Mouse (Mus musculus): ENCODE data around the gene Samd9l. TPM values are rescaled to one million over a fixed set of nuclear protein-coding genes. Genes with fewer than 3 reads are reported as not detected.
"Not testable (repeated sequence)": the region's sequence is repeated elsewhere in the genome, so short reads cannot be mapped to it uniquely, and the experiment has no call there.

Samd9l gene
- 1 to 10 TPM; 3.4 to 3.7 TPM for total RNA-seq (2021)
- long read RNA-seq, experiment 1, full-length matches to known transcripts: 1 of 2 reads
- long read RNA-seq, experiment 1, partial matches to known transcripts: 0 of 2 reads
- long read RNA-seq, experiment 1, other reads (novel, unspliced or antisense): 1 of 2 reads
- long read RNA-seq, experiment 2, full-length matches to known transcripts: 2 of 3 reads
- long read RNA-seq, experiment 2, partial matches to known transcripts: 0 of 3 reads
- long read RNA-seq, experiment 2, other reads (novel, unspliced or antisense): 1 of 3 reads

DNA sequence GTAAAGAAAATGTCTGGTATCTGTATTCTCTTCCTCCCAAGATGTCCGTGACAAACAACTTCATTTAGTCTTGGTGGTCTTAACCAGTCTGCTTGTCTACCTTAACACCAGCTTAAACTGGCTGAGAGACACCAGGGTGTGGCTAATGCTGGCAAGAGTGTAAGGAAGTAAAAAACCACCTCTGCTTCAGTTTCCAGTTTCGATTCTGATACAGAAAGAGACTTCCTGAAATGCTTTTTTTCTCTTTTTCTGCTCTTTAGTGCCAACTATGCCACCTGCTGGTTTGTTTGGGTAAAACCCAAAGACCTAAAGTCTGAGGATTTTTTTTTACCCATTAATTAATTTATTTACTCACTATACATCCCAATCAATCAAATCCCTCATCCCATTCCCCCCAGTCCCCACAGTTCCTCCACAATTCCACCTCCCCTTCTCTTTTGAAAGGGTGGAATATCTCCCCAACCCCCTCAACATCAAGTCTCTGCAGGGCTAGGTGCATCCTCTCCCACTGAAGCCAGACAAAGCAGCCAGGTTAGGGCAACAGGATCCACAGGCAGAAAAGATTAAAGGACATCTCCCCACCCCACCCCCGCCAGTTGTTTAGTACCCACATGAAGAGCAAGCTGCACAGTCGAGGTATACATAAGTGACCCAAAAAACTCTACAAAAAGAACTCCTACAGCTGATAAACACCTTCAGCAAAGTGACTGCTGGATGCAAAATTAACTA is at the start of gene Samd9l:
TSS of gene Samd9l (minus strand) at position 233 of the 729 bp plus-strand sequence.
- DNase-seq: peak; percentile 30

DNA sequence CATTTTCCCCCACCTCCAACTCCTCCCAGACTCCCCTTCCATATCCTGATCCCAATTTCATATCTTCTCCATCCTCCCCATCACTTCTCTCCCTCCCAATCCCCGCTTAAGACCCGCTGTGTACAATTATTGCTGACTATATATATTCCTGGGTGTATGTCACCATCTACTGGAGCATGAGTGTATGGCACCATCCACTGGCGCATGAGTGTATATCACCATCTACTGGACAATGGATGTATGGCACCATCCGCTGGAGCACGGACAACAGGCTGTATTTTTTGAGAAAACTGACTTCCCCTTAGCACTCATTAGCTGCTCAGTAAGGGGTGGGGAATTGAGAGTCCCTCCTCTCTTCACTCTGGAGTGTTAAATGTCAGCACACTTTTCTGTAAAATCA is 48.0 kb upstream of the Samd9l start:
- peak; percentile 6 for DNase-seq

DNA sequence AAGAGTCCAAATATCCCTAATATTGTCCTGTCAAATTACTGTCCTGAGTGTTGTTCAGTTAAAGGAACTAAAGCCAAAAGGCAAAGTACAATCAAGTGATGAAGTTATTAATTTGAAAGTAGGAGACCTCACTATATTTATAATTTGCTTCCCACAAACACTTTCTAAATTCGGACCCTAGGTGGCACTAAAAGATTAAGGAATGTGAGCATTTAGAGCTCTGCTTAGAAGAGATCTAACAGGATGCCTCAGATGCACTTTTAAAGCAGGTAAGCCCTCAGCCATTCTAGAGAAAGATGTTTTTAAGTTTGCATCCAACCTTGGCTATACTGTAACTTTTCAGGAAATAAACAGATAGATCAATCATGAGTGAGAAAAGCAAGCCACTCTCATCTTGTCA is 44.5 kb upstream of the Samd9l start:
- DNase-seq: no peak

DNA sequence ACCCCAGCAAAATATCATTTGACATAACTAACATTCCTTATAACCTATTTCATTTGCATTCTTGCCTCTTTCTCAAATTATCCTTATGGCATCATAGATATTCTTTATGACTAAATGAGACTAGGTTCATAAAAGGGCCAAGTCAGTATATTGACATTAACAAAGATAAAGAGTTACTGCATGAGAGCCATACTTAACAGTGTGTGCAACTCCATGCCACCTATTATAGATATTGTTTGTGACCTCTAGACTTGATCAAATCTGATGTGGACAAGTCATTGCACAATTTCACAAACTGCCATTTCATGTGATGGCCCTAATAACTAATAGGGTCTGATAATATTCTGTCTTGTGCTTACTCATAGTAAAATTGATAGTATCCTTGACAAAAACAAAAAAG is 36.7 kb upstream of the Samd9l start:
- no peak for DNase-seq

DNA sequence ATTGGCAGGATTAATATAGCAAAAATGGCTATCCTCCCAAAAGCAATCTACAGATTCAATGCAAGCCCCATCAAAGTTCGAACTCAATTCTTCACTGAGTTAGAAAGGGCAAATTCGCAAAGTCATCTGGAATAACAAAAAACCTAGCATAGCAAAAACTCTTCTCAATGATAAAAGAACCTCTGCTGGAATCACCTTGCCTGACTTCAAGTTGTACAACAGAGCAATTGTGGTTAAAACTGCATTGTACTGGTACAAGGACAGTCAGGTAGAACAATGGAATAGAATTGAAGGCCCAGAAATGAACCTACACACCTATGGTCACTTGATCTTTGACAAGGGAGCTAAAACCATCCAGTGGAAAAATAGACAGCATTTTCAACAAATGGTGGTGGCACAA is 31.6 kb upstream of the Samd9l start:
- not testable (repeated sequence) for DNase-seq

DNA sequence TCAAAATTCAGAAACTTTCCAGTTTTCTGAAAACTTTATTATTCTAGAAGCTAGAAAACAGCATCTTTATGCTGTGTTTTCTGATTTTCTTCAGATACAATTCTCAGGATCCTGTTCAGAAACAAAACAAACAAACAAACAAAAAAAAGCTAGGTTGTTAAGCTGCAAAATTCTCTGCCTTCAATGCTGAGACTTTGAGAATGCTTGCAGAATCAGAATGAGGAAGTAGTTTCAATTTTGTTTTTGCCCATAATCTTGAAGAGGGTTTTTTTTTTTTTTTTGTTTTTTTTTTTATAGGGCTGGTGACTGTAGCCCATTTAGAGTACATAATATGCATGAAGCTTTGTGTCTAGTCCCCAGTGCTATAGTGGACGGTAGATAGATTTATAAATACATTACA is 27.7 kb upstream of the Samd9l start:
- DNase-seq: no peak

DNA sequence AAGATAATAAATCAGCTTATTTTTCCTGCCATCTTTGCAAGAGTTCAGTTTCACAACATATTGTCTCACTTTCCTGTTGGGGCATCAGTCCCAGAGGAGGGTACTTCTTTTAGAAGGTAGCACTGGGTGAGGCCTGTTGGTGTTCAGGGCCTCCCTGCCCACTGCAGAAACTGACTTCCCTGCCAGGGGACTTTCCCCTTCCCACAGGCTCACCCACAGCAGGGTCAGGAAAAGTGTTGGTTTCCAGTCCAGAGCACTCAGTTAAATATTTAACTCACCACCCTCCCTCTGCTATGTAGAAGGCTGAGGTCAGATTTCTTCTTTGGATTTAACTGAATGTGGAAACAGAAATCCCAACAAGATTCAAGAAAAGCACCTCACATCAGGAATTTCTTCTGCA is 26.0 kb upstream of the Samd9l start:
- DNase-seq: not testable (repeated sequence)

DNA sequence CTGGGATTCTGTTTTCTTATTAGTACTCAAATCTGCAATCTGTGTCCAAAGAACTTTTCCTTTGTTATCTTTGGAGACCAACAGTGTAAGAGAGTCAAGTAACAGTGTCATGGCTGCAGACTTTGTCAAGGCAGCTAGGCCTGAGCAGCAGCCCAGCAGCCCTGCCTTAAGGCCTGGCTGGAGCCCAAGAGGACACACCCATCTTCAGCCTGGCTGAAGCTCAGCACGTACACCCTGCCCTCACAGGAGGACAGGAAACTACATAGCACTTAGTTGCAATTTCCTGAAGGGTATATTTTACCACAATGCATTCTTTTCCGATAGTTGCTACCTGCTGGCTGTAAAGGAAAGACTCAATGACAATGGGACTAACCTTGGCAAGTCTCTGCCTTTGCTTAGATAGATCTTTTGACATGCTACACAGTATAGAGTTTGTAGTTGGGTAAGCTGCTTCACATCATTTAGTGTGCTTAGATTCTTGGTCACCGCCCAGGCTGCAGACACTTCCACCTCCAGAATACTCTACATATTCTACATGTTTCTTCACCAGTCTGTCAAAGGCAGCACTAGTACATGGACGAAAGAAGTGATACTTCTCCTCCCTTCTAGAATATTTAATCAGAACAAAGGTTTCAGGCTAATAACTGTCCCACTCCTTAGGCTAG is 25.4 kb upstream of the Samd9l start:
- peak; percentile 46 for DNase-seq

DNA sequence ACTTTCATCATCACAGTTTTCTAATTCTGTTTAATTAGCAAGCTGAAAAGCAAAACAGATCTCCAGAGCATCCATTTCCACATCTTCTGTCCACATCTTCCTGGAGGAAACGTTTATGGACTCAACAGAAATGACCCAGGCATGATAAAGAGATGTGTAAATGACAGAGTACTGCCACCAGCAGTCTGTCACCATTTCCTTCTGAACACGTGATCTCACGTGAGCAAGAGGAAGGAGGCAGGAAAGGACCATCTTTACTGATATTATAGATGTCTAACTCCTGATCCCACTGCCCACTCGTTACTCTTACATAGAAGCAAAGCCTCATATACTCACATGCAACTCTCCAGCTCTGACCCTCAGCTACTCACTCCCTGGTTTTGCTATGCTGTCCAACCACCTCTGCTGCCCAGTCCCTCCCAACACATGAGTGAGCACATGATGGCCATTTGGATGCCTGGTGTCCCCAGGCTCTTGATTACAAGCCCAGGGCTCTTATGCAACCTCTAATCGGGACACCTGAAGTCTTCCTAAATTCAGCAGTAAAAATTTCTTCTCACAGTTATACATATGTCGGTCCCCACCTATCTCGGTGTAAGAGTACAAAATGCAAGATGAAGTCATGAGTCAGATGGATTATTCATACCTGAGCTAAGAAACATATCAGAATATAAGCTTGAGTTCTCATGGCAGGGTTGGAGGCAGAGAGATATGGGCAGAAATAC is 2.0 kb downstream of the Samd9l start:
- DNase-seq: not testable (repeated sequence)

DNA sequence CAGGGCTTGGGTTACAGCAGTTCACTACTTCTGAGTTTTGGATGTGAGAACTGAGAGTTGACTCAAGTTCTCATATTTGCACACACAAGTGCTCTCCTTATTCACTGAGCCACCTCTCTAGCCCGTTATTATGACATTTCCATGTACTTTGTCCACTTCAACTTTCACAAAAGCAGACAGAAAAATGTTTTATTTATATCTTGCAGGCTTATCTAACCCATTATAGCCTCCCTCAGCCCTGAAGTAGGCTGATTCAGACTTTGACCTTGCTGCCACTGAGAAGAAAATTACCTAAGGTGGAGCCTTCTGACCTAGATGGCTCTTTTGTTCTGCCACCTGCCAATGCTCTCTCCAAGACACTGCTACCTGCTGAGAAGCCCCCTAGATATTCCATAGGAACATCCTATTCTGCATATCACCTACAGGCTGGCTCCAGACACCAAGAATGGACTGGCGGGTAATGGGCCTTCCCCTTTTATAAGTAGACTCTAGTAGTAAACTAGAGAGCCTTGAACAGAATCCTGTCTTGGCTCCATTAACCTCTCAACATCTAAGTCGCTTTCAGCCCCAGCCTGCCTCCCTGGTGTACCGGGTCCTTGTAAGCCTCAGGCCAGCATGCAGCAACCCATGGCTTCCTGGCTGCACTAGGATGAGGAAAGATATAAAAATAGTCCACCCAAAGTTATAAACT is 3.3 kb downstream of the Samd9l start:
- DNase-seq: not testable (repeated sequence)

DNA sequence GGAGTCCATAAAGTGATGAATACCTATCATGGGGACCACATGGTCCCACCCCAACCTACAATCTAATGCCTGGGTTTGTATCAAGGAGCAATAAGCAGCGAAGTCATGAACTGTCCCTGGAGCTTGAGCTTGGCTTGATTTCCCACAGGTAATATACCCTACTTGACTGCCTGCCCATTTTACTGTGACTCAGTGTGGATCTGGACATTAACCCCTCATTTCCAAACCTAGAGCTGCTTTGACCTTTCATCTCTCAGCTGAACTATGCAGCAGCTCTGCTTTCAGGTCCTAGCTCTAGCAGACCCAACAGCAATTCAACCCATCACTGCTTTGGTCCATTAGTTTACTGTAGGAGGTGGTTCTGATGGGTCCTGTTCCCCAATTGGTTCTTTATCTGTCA is 9.4 kb downstream of the Samd9l start:
- DNase-seq: no peak

DNA sequence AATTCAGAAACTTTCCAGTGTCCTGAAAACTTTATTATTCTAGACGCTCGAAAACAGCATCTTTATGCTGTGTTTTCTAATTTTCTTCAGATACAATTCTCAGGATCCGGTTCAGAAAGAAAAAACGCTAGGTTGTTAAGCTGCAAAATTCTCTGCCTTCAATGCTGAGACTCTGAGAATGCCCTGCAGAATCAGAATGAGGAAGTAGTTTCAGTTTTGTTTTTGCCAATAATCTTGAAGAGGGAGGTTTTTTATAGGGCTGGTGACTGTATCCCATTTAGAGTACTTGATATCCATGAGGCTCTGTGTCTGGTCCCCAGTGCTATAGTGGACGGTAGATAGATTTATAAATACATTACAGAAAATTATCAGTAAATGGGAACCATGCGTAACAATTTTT is 12.8 kb downstream of the Samd9l start:
- no peak for DNase-seq

DNA sequence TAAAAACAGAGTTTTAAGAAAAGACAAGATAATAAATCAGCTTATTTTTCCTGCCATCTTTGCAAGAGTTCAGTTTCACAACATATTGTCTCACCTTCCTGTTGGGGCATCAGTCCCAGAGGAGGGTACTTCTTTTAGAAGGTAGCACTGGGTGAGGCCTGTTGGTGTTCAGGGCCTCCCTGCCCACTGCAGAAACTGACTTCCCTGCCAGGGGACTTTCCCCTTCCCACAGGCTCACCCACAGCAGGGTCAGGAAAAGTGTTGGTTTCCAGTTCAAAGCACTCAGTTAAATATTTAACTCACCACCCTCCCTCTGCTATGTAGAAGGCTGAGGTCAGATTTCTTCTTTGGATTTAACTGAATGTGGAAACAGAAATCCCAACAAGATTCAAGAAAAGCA is 14.6 kb downstream of the Samd9l start:
- DNase-seq: not testable (repeated sequence)

DNA sequence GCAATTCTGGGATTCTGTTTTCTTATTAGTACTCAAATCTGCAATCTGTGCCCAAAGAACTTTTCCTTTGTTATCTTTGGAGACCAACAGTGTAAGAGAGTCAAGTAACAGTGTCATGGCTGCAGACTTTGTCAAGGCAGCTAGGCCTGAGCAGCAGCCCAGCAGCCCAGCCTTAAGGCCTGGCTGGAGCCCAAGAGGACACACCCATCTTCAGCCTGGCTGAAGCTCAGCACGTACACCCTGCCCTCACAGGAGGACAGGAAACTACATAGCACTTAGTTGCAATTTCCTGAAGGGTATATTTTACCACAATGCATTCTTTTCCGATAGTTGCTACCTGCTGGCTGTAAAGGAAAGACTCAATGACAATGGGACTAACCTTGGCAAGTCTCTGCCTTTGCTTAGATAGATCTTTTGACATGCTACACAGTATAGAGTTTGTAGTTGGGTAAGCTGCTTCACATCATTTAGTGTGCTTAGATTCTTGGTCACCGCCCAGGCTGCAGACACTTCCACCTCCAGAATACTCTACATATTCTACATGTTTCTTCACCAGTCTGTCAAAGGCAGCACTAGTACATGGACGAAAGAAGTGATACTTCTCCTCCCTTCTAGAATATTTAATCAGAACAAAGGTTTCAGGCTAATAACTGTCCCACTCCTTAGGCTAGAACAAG is 15.1 kb downstream of the Samd9l start:
- not testable (repeated sequence) for DNase-seq

DNA sequence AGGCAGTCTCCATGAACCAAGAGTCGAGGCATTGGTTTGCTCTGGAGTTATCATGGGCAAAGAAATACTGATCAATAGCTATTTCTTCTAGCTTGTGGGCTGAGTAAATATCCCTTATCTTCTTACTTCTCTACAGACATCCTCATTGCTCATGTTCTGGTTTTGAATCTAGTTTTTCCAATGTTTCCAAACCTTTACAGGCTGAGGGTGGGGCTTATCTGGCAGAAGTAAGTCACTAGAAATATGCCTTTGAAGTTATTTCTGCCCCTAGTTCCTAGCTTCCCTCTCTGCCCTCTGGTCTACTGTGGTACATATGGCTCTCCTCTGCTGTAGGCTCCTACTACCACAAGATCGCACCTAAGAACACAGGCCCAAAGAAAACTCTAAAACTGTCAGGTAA is 20.2 kb downstream of the Samd9l start:
- no peak for DNase-seq

DNA sequence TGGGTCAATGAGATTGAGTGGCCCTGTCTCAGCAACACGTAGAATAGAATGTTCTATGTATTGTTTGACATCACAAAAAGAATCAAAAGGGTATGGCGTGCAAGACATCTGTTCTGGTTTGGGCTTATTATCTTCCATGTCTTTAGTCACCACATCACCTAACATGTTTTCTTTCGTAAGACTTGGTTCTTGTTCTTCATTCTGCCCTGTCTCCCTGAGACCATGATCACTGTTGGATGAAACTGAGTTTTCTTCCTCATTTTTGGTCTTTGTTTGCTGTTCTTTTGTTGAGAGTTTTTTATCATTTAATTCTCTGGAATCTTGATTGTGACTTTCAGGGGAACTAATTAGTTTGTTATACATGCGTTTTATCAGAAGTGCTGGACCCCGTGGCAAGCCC is 22.7 kb downstream of the Samd9l start:
- no peak for DNase-seq

DNA sequence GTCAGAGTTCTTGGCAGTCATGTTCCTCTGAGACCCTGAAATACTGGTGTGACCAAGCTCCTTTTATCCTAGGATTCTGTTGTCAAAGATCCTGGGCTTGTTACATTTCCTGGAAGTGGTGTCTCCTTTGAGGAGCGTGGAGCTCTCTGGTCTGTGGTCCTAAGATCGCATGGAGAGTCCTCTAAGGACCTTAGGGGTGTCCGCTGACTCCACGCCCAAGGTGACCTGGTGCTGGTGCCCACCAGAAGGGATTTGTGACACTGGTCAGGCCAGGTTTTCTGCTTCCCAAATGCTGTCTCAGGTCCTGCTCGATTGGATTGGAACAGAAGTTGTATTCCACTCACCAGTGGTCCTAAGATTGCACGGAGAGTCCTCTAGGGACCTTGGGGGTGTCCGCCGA is 29.8 kb downstream of the Samd9l start:
- no peak for DNase-seq

DNA sequence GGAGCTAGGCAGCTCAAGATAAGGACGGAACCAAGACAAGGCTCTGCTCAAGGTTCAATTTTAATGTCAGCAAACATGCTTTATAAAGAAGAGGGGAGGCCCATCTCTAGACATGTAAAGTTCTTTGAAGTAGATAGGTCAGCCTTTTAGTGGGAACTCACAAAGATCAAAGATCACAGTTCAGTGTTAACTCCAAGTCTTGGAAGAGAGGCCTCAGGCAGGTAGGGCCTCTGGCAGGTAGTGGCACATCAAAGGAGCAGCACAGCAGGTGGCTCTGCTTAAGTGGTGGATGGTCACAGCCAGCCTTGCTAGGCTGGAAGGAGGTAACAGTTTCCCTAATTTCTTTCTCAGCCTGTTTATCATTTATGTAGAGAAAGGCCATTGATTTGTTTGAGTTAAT is 33.8 kb downstream of the Samd9l start:
- DNase-seq: not testable (repeated sequence)

DNA sequence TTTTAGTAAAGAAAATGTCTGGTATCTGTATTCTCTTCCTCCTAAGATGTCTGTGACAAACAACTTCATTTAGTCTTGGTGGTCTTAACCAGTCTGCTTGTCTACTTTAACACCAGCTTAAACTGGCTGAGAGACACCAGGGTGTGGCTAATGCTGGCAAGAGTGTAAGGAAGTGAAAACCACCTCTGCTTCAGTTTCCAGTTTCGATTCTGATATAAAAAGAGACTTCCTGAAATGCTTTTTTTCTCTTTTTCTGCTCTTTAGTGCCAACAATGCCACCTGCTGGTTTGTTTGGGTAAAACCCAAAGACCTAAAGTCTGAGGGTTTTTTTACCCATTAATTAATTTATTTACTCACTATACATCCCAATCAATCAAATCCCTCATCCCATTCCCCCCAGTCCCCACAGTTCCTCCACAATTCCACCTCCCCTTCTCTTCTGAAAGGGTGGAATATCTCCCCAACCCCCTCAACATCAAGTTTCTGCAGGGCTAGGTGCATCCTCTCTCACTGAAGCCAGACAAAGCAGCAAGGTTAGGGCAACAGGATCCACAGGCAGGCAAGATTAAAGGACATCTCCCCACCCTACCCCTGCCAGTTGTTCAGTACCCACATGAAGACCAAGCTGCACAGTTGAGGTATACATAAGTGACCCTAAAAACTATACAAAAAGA is 53.3 kb downstream of the Samd9l start:
- DNase-seq: peak; percentile 8

DNA sequence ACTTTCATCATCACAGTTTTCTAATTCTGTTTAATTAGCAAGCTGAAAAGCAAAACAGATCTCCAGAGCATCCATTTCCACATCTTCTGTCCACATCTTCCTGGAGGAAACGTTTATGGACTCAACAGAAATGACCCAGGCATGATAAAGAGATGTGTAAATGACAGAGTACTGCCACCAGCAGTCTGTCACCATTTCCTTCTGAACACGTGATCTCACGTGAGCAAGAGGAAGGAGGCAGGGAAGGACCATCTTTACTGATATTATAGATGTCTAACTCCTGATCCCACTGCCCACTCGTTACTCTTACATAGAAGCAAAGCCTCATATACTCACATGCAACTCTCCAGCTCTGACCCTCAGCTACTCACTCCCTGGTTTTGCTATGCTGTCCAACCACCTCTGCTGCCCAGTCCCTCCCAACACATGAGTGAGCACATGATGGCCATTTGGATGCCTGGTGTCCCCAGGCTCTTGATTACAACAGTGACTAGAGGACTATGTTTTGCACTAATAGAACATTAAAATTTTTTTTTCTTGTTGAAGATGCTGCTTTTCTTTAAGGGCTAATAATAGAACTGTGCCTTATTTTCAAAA is 54.2 kb downstream of the Samd9l start:
- not testable (repeated sequence) for DNase-seq
